Mouse (Mus musculus): ENCODE measurements around the gene Cacna1a. TPM values are rescaled to one million over a fixed set of nuclear protein-coding genes. Genes with fewer than 3 reads are reported as not detected.

Gene Cacna1a
- total and polyA plus RNA-seq, 3 experiments, result 3.2 to 5.1 TPM; not detected in 1

GRCm38 (mm10) chr8:84426582-84426981 is 38.3 kb downstream of the Cacna1a start:
- Histone ChIP-seq H3K27ac (ENCODE audit: control insufficient read depth, low read depth, low read length) (no peak overlapping the region), H3K79me2 (ENCODE audit: control insufficient read depth, insufficient read depth, low read length, poor library complexity) (no peaks in the 10 kb centered on the region), H3K4me1 (ENCODE audit: control insufficient read depth in 1 of 2, insufficient read depth in 2 of 2, low read length in 2 of 2) (no peaks in the 10 kb centered on the region), H3K9me3 (replicated peaks; ENCODE audit: insufficient read depth, low read length) (no peaks in the 10 kb centered on the region), H3K9ac (ENCODE audit: control insufficient read depth, low read depth, low read length, poor library complexity, severe bottlenecking) (no peak overlapping the region), H3K36me3 (ENCODE audit: control insufficient read depth in 1 of 2, insufficient read depth in 2 of 2, low read length in 2 of 2) (no peaks in the 10 kb centered on the region), H3K4me3 (ENCODE audit: control insufficient read depth in 1 of 2, insufficient read depth in 1 of 2, low read depth in 2 of 2, low read length in 2 of 2) (no peak overlapping the region), H3K27me3 (ENCODE audit: control insufficient read depth in 1 of 2, insufficient read depth in 2 of 2, low read length in 2 of 2) (0 out of 4 replicates have a peak, but pooled peaks cover 0 to 6% of the 10 kb centered on the region in 2 experiments)
- DNase-seq (ENCODE audit: low read depth, low spot score), result no peak
- TF ChIP-seq SIN3A (IDR thresholded peaks at IDR 0.05; ENCODE audit: low read length) (no peak), USF1 (IDR thresholded peaks at IDR 0.05; ENCODE audit: low read depth, low read length) (no peak), TAL1 (IDR thresholded peaks at IDR 0.05; ENCODE audit: low read length) (no peak), MAX (IDR thresholded peaks at IDR 0.05; ENCODE audit: low read length) (no peak), MAFK (IDR thresholded peaks at IDR 0.05; ENCODE audit: borderline replicate concordance, low read depth, low read length) (no peak), SMC3 (IDR thresholded peaks at IDR 0.05; ENCODE audit: low read depth, low read length) (no peak), MEF2A (IDR thresholded peaks at IDR 0.05; ENCODE audit: extremely low read depth, insufficient replicate concordance, low read depth, low read length, poor library complexity, severe bottlenecking) (no peak), EP300 (IDR thresholded peaks at IDR 0.05; ENCODE audit: low read depth in 1 of 2, low read length in 2 of 2) (no peak)

- Histone ChIP-seq H3K9ac (ENCODE audit: control insufficient read depth, low read depth, low read length, poor library complexity, severe bottlenecking) (no peak overlapping the region), H3K36me3 (ENCODE audit: control insufficient read depth in 1 of 2, insufficient read depth in 2 of 2, low read length in 2 of 2) (no peaks in the 10 kb centered on the region), H3K4me3 (ENCODE audit: control insufficient read depth in 1 of 2, insufficient read depth in 1 of 2, low read depth in 2 of 2, low read length in 2 of 2) (no peak overlapping the region), H3K9me3 (replicated peaks; ENCODE audit: insufficient read depth, low read length) (no peaks in the 10 kb centered on the region), H3K79me2 (ENCODE audit: control insufficient read depth, insufficient read depth, low read length, poor library complexity) (no peaks in the 10 kb centered on the region), H3K27ac (ENCODE audit: control insufficient read depth, low read depth, low read length) (no peak overlapping the region), H3K4me1 (ENCODE audit: control insufficient read depth in 1 of 2, insufficient read depth in 2 of 2, low read length in 2 of 2) (no peaks in the 10 kb centered on the region), H3K27me3 (ENCODE audit: control insufficient read depth in 1 of 2, insufficient read depth in 2 of 2, low read length in 2 of 2) (0 out of 4 replicates have a peak, but pooled peaks cover 0 to 6% of the 10 kb centered on the region in 2 experiments)
- TF ChIP-seq MAFK (IDR thresholded peaks at IDR 0.05; ENCODE audit: borderline replicate concordance, low read depth, low read length) (no peak), POLR2AphosphoS5 (IDR thresholded peaks at IDR 0.05; ENCODE audit: borderline replicate concordance, low read depth, low read length) (no peak), KAT2A (conservative IDR thresholded peaks at IDR 0.05; ENCODE audit: low read depth, low read length) (no peak), CTCF (IDR thresholded peaks at IDR 0.05 in 2 of 3, conservative IDR thresholded peaks at IDR 0.05 in 1 of 3; ENCODE audit: control insufficient read depth in 1 of 3, insufficient read depth in 1 of 3, low read depth in 2 of 3, low read length in 3 of 3, poor library complexity in 1 of 3, severe bottlenecking in 1 of 3) (no peak), ZKSCAN1 (IDR thresholded peaks at IDR 0.05; ENCODE audit: low read depth, low read length) (no peak), MYB (IDR thresholded peaks at IDR 0.05; ENCODE audit: low read depth, low read length) (no peak), EP300 (IDR thresholded peaks at IDR 0.05; ENCODE audit: low read depth in 1 of 2, low read length in 2 of 2) (no peak), TAL1 (IDR thresholded peaks at IDR 0.05; ENCODE audit: low read length) (no peak), TBP (IDR thresholded peaks at IDR 0.05; ENCODE audit: low read depth, low read length) (no peak), ETS1 (IDR thresholded peaks at IDR 0.05; ENCODE audit: low read depth, low read length) (no peak), E2F4 (IDR thresholded peaks at IDR 0.05; ENCODE audit: borderline replicate concordance, low read depth, low read length) (no peak)
- DNase-seq (ENCODE audit: low read depth, low spot score), result no peak
Observed at GRCm38 (mm10) chr8:84428034-84428433, 39.8 kb downstream of the Cacna1a start.

All from MEL (cell line).